Mouse (Mus musculus): ENCODE results near the gene Wscd2. TPM values are rescaled to one million over a fixed set of nuclear protein-coding genes. Genes with fewer than 3 reads are reported as not detected.

Gene Wscd2
- polyA plus RNA-seq, 1 experiment from 2014 or later = 7.1 TPM

- Histone ChIP-seq H3K4me1 (peaks cover 52% of the 10 kb centered on the region), H3K36me3 (no peaks in the 10 kb centered on the region), H3K9me3 (no peaks in the 10 kb centered on the region), H3K9ac (0 out of 2 replicates have a peak overlapping the region, but pooled peaks have one; percentile 21), H3K4me2 (replicated peaks) (no peak overlapping the region), H3K27ac (no peak overlapping the region), H3K27me3 (peaks cover 38% of the 10 kb centered on the region), H3K4me3 (no peak overlapping the region)
- ATAC-seq (ENCODE audit: low FRiP score, low read depth) = no peak
- 73% methylated on average over 6 of the region's 6 CpGs for WGBS
Measured at GRCm38 (mm10) chr5:113464731-113465130, 25.4 kb upstream of the Wscd2 start.

- peaks cover 52% of the 10 kb centered on the region for H3K4me1 ChIP-seq
- ATAC-seq (ENCODE audit: low FRiP score, low read depth) = no peak
- WGBS = 58% methylated on average over 6 of the region's 6 CpGs
- no peaks in the 10 kb centered on the region for H3K9me3 ChIP-seq
- H3K9ac ChIP-seq = no peak overlapping the region
- H3K4me2 ChIP-seq (replicated peaks) = no peak overlapping the region
- no peak overlapping the region for H3K27ac ChIP-seq
- H3K4me3 ChIP-seq = no peak overlapping the region
- H3K36me3 ChIP-seq = no peaks in the 10 kb centered on the region
- peaks cover 22% of the 10 kb centered on the region for H3K27me3 ChIP-seq
Measured at GRCm38 (mm10) chr5:113466536-113466935, 23.6 kb upstream of the Wscd2 start.

DNA sequence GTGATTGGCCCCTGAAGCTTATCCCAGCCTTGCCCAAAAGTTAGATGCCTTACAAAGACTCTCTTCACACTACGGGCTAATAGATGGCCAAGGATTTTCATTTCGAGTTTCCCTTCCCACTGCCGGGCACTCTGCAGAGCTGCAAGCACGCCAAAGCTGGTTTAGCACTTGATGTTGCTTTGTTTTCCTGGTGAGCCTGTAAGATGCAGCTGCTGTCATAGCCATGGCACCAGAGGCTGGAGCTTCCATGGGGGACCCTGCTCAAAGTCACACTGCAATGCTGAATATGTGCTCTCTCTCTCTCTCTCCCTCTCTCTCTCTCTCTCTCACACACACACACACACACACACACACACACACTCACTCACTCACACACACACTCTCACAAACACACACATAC is 23.1 kb upstream of the Wscd2 start:
- H3K36me3 ChIP-seq = no peaks in the 10 kb centered on the region
- H3K4me1 ChIP-seq = peaks cover 47% of the 10 kb centered on the region
- no peaks in the 10 kb centered on the region for H3K9me3 ChIP-seq
- H3K9ac ChIP-seq = no peak overlapping the region
- H3K4me3 ChIP-seq = no peak overlapping the region
- H3K4me2 ChIP-seq (replicated peaks) = no peak overlapping the region
- H3K27me3 ChIP-seq = peaks cover 17% of the 10 kb centered on the region
- 34% methylated on average over 4 of the region's 4 CpGs for WGBS
- ATAC-seq (ENCODE audit: low FRiP score, low read depth) = no peak
- no peak overlapping the region for H3K27ac ChIP-seq

- Histone ChIP-seq H3K27me3 (peaks cover 10% of the 10 kb centered on the region), H3K27ac (peak overlapping the region; percentile 11; the same call in 1 of the 2 replicates), H3K36me3 (no peaks in the 10 kb centered on the region), H3K4me2 (replicated peaks) (peak overlapping the region; percentile 27), H3K9ac (no peak overlapping the region), H3K9me3 (no peaks in the 10 kb centered on the region), H3K4me1 (peaks cover 42% of the 10 kb centered on the region), H3K4me3 (no peak overlapping the region)
- 2% methylated on average over 8 of the region's 8 CpGs for WGBS
- ATAC-seq (ENCODE audit: low FRiP score, low read depth) = no peak
Measured at GRCm38 (mm10) chr5:113467765-113468164, 22.4 kb upstream of the Wscd2 start.

GRCm38 (mm10) chr5:113468625-113469024 is 21.5 kb upstream of the Wscd2 start:
- Histone ChIP-seq H3K9me3 (no peaks in the 10 kb centered on the region), H3K4me1 (peaks cover 35% of the 10 kb centered on the region), H3K4me3 (no peak overlapping the region), H3K9ac (no peak overlapping the region), H3K27me3 (peaks cover 3% of the 10 kb centered on the region; the same call in 1 of the 2 replicates), H3K27ac (peak overlapping the region; percentile 11; the same call in 1 of the 2 replicates), H3K36me3 (no peaks in the 10 kb centered on the region), H3K4me2 (replicated peaks) (peak overlapping the region; percentile 27)
- ATAC-seq (ENCODE audit: low FRiP score, low read depth) = peak; percentile 28; the same call in 1 of the 2 replicates
- WGBS = 51% methylated on average over 5 of the region's 5 CpGs

GRCm38 (mm10) chr5:113469231-113469630 is 20.9 kb upstream of the Wscd2 start:
- H3K4me2 ChIP-seq (replicated peaks) = no peak overlapping the region
- no peaks in the 10 kb centered on the region for H3K9me3 ChIP-seq
- no peak overlapping the region for H3K4me3 ChIP-seq
- H3K36me3 ChIP-seq = no peaks in the 10 kb centered on the region
- H3K27ac ChIP-seq = no peak overlapping the region; the same call in 1 of the 2 replicates
- WGBS = 83% methylated on average over 5 of the region's 5 CpGs
- no peak; the same call in 1 of the 2 replicates for ATAC-seq (ENCODE audit: low FRiP score, low read depth)
- H3K9ac ChIP-seq = no peak overlapping the region
- peaks cover 32% of the 10 kb centered on the region for H3K4me1 ChIP-seq
- peaks cover under 1% of the 10 kb centered on the region; the same call in 1 of the 2 replicates for H3K27me3 ChIP-seq

DNA sequence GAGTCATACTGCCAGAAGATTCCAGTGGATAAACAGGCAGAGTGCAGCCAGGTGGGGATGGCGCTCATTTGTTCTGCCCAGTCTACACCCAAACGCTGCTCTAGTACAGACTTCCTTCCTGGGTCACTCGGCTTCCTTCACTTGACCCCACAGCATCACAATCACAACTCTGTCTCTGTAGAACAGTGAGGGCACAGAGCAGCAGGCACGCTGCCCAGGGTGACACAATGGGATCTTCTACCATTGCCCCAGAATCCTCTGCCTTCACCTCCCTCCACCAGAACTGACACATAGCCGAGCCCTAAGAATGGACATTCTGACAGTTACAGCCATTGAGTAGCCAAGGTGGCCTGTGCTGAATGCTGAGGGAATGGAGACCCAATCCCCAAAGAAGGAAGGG is 20.3 kb upstream of the Wscd2 start:
- Histone ChIP-seq H3K4me3 (no peak overlapping the region), H3K9ac (no peak overlapping the region), H3K4me2 (replicated peaks) (no peak overlapping the region), H3K27me3 (peaks cover 3% of the 10 kb centered on the region; the same call in 1 of the 2 replicates), H3K36me3 (no peaks in the 10 kb centered on the region), H3K27ac (no peak overlapping the region; the same call in 1 of the 2 replicates), H3K4me1 (peaks cover 30% of the 10 kb centered on the region), H3K9me3 (no peaks in the 10 kb centered on the region)
- 93% methylated on average over 5 of the region's 5 CpGs for WGBS
- no peak for ATAC-seq (ENCODE audit: low FRiP score, low read depth)

DNA sequence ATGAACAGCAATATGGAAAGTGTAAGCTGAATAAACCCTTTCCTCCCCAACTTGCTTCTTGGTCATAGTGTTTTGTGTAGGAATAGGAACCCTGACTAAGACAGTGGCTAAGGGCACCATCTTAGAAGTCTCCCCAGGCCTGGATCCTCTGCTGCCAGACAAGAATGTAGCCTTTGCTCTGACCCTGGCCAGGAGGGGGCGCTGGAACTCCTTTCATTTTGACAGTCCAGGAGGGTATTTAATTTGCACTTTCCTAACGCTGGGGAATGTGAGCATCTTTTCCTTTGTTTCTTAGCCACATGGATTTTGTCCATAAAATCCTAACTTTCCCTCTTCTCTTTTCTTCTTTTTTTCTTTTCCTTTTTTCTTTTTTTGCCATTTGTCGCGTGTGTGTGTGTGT is 18.7 kb upstream of the Wscd2 start:
- Histone ChIP-seq H3K36me3 (no peaks in the 10 kb centered on the region), H3K4me1 (peaks cover 29% of the 10 kb centered on the region), H3K4me2 (replicated peaks) (no peak overlapping the region), H3K9me3 (no peaks in the 10 kb centered on the region), H3K9ac (no peak overlapping the region), H3K27me3 (peaks cover 3% of the 10 kb centered on the region; the same call in 1 of the 2 replicates), H3K4me3 (no peak overlapping the region), H3K27ac (no peak overlapping the region)
- 48% methylated on average over 4 of the region's 4 CpGs for WGBS
- no peak for ATAC-seq (ENCODE audit: low FRiP score, low read depth)

GRCm38 (mm10) chr5:113472339-113472738 is 17.8 kb upstream of the Wscd2 start:
- H3K9me3 ChIP-seq = no peaks in the 10 kb centered on the region
- H3K4me3 ChIP-seq = no peak overlapping the region
- H3K36me3 ChIP-seq = no peaks in the 10 kb centered on the region
- no peak overlapping the region for H3K27ac ChIP-seq
- no peak overlapping the region for H3K4me2 ChIP-seq (replicated peaks)
- no peak overlapping the region for H3K9ac ChIP-seq
- H3K4me1 ChIP-seq = peaks cover 37% of the 10 kb centered on the region
- 66% methylated on average over 7 of the region's 7 CpGs for WGBS
- no peak for ATAC-seq (ENCODE audit: low FRiP score, low read depth)
- H3K27me3 ChIP-seq = peaks cover 3% of the 10 kb centered on the region; the same call in 1 of the 2 replicates

DNA sequence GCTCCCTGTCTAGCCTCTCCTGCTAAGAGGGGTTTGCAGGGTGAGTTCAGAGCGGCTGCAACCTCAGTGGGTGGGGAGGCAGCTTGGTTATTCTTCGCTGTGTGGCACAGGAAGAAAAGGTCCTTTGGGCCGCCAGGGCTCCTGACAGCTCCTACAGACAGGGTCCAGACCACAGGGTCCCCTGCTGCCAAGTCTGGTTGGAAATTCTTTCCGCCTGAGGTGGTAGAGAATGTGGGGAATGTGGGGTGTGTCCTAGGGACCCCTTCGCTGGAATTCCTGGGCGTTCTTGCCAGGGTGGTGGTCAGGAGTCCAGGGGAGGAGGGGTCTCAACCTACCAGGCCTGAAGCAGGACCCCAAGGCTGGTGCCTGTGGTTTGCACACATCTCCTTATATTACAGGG is 13.3 kb upstream of the Wscd2 start:
- Histone ChIP-seq H3K4me3 (no peak overlapping the region), H3K36me3 (no peaks in the 10 kb centered on the region), H3K27ac (no peak overlapping the region; the same call in 1 of the 2 replicates), H3K4me2 (replicated peaks) (peak overlapping the region; percentile 30), H3K9ac (no peak overlapping the region), H3K4me1 (peaks cover 12% of the 10 kb centered on the region), H3K27me3 (peaks cover 3% of the 10 kb centered on the region; the same call in 1 of the 2 replicates), H3K9me3 (no peaks in the 10 kb centered on the region)
- ATAC-seq (ENCODE audit: low FRiP score, low read depth) = peak; percentile 67
- WGBS = 23% methylated on average over 6 of the region's 6 CpGs

DNA sequence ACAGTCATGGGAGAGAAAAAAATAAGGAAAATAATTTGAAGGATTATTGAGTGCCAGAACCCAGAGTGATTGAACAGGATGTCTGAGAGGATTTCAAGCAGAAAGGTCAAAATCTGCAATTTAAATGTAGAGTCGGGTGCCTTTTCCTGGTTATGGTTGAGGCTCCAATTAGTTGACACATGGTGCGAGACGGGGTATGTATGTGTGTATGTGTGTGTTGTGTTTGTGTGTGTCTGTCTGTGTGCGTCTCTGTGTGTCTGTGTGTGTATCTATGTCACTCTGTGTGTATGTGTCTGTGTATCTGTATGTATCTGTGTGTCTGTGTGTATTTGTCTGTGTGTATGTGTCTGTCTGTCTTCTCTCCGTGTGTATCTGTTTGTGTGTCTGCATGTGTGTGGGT is 11.1 kb upstream of the Wscd2 start:
- WGBS = 82% methylated on average over 5 of the region's 5 CpGs
- peaks cover 12% of the 10 kb centered on the region for H3K4me1 ChIP-seq
- peaks cover 3% of the 10 kb centered on the region; the same call in 1 of the 2 replicates for H3K27me3 ChIP-seq

DNA sequence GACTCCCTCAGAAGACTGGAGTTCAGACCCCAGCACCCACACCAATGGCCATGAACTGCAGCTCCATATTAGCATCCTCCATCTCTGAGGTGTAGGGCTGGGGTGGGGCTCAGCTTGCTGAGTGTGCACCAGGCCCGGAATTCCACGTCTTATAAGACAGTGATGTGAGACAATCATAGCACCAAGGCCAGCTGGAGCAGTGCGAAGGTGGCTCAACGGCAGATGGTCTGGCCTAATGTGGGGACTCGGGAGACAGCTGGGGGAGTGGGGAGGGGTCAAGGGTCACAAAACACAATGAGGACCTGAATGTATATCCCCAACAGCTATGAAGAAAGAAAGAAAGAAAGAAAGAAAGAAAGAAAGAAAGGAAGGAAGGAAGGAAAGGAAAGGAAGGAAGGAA is 9.7 kb upstream of the Wscd2 start:
- 59% methylated on average over 5 of the region's 5 CpGs for WGBS

More for the DNA sequence above, 11.1 kb upstream of the Wscd2 start:
- no peak overlapping the region for H3K9ac ChIP-seq
- no peaks in the 10 kb centered on the region for H3K9me3 ChIP-seq
- ATAC-seq (ENCODE audit: low FRiP score, low read depth) = no peak
- H3K4me3 ChIP-seq = no peak overlapping the region
- no peak overlapping the region for H3K4me2 ChIP-seq (replicated peaks)
- H3K27ac ChIP-seq = no peak overlapping the region
- H3K36me3 ChIP-seq = no peaks in the 10 kb centered on the region

DNA sequence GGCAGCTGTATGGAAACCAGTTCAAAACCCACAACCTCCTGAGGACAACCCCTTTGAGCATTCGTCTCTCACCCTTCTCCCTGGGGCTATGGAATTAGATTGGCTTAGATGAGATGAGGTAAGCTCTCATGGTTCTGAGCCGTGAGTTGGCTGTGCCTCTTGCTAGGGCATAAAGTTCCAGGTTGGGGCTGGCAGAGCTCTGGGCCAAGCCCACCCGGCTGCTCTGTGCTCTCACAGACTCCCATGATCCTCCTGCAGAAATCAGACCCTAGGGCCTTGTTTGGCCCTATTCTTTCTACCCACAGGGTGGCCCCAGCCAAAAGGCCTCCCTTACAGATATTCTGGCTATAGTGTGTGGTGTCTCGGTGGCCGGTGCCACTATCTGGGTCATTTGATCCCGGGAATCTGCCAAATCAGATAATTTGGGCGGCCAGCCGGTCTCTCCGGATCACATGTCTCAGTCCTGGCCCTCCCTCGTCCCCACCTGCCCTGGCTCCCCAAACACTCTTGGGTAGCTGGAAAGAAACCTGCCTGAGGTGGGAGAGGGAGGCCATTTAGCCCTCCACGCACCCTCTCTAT is 4.5 kb upstream of the Wscd2 start:
- Histone ChIP-seq H3K9me3 (no peaks in the 10 kb centered on the region), H3K36me3 (no peaks in the 10 kb centered on the region), H3K27me3 (peaks cover 28% of the 10 kb centered on the region), H3K27ac (no peak overlapping the region), H3K4me1 (no peaks in the 10 kb centered on the region), H3K9ac (no peak overlapping the region), H3K4me2 (replicated peaks) (no peak overlapping the region), H3K4me3 (no peak overlapping the region)
- 77% methylated on average over 11 of the region's 11 CpGs for WGBS
- no peak for ATAC-seq (ENCODE audit: low FRiP score, low read depth)

More for the DNA sequence above, 9.7 kb upstream of the Wscd2 start:
- Histone ChIP-seq H3K4me3 (no peak overlapping the region), H3K36me3 (no peaks in the 10 kb centered on the region), H3K27ac (no peak overlapping the region), H3K9ac (no peak overlapping the region), H3K4me1 (peaks cover 12% of the 10 kb centered on the region), H3K4me2 (replicated peaks) (no peak overlapping the region), H3K27me3 (no peaks in the 10 kb centered on the region), H3K9me3 (no peaks in the 10 kb centered on the region)
- no peak for ATAC-seq (ENCODE audit: low FRiP score, low read depth)
